12 mouse cellular contexts compared by ENCODE assay signal in genomic region chr12:105971182-105971581, GRCm38 (mm10). TPM values are rescaled to one million over a fixed set of nuclear protein-coding genes. Genes with fewer than 3 reads are reported as not detected.
DNase-seq lines count a peak whose midpoint lies in the region; TF ChIP-seq lines count a peak whose summit lies in the region.
"Had no signal": no experiment of that assay in that cellular context is flagged by ENCODE, and none has a peak within 500 bp of the region (broad histone marks: within the 10 kb centered on the region; RNA-seq: fewer than 3 reads in every experiment).

No protein-coding gene starts in this region.

- peaks cover 2% of the 10 kb centered on the region; the same call in 1 of the 2 replicates for H3K27me3 ChIP-seq in cerebellum, adult 2 months (ENCODE audit: control insufficient read depth, insufficient read depth, low read length)

- TF ChIP-seq POLR2A in lung, adult 2 months (IDR thresholded peaks at IDR 0.05; ENCODE audit: borderline replicate concordance, extremely low read depth, low read depth, low read length) = no peak
- TF ChIP-seq POLR2A in cerebellum, adult 2 months (IDR thresholded peaks at IDR 0.05; ENCODE audit: borderline replicate concordance, insufficient read depth, low read length) = no peak

- TF ChIP-seq CTCF in lung, adult 2 months (IDR thresholded peaks at IDR 0.05; ENCODE audit: insufficient read depth, low read length) = no peak
- TF ChIP-seq CTCF in cerebellum, adult 2 months (IDR thresholded peaks at IDR 0.05; ENCODE audit: borderline replicate concordance, insufficient read depth, low read depth, low read length) = no peak

- 52% methylated on average over 7 of the region's 7 CpGs for WGBS in lung, adult 2 months
- WGBS in cerebellum, adult 2 months = 55% methylated on average over 7 of the region's 7 CpGs

- peak; percentile 21 to 35 for DNase-seq in lung, adult 18-20 months
- no peak for DNase-seq in lung, adult 2 months
- DNase-seq in T-cell, adult 2 months (ENCODE audit: low spot score) = peak; percentile 73
- peak; percentile 27 to 28 for DNase-seq in lung, postnatal 4 days
- peak; percentile 15 to 36 for DNase-seq in thymus, postnatal 10 days (ENCODE audit: low spot score in 2 of 2)
- no peak for DNase-seq in cerebellum, adult 2 months
- DNase-seq in c-Kit-positive CD71-positive TER-119-positive erythroid progenitor cells, embryonic 14.5 days (ENCODE audit: low spot score) = no peak
- no peak for DNase-seq in cerebellum, postnatal 25 days

- no peak overlapping the region for H3K4me3 ChIP-seq in lung, adult 2 months (replicated peaks; ENCODE audit: extremely low read depth, low read depth, low read length)
- no peak overlapping the region for H3K4me3 ChIP-seq in cerebellum, adult 2 months (replicated peaks; ENCODE audit: insufficient read depth, low read depth, low read length)
- H3K4me3 ChIP-seq: erythroblast, embryonic 14.5 days; heart, embryonic 12.5 days; hindbrain, embryonic 13.5 days; limb, embryonic 15.5 days had no signal

- no peaks in the 10 kb centered on the region for H3K4me1 ChIP-seq in lung, adult 2 months (ENCODE audit: control insufficient read depth, insufficient read depth, low read length)
- H3K4me1 ChIP-seq in cerebellum, adult 2 months (ENCODE audit: control insufficient read depth, insufficient read depth, low read length) = no peaks in the 10 kb centered on the region

- no peak overlapping the region for H3K27ac ChIP-seq in cerebellum, adult 2 months (ENCODE audit: insufficient read depth, low read length)
- H3K27ac ChIP-seq: hindbrain, embryonic 13.5 days; limb, embryonic 15.5 days had no signal

RNA-seq across cellular contexts. Expression of gene Vrk1, which starts 38.8 kb away (rescaled TPM):
- 5.2 and 7.9 TPM in 2 replicates for polyA plus RNA-seq in lung, adult 2 months (2012; rRNA removed)
- 12.9 TPM in 2 replicates for polyA plus RNA-seq in cerebellum, adult 2 months (2012; rRNA removed)

Comparison
In these comparisons a context has a peak if more than half of its experiments do, and no peak if none do; other contexts are left out.
1. DNase-seq: peak in lung, adult 18-20 months (2 of 2), T-cell, adult 2 months (single experiment), lung, postnatal 4 days (2 of 2) and thymus, postnatal 10 days (2 of 2); none in lung, adult 2 months (single experiment), cerebellum, adult 2 months (0 of 2), c-Kit-positive CD71-positive TER-119-positive erythroid progenitor cells, embryonic 14.5 days (single experiment) and cerebellum, postnatal 25 days (0 of 2).